Mouse (Mus musculus): ENCODE data around the gene Gm9918.

The Gm9918 gene

DNA sequence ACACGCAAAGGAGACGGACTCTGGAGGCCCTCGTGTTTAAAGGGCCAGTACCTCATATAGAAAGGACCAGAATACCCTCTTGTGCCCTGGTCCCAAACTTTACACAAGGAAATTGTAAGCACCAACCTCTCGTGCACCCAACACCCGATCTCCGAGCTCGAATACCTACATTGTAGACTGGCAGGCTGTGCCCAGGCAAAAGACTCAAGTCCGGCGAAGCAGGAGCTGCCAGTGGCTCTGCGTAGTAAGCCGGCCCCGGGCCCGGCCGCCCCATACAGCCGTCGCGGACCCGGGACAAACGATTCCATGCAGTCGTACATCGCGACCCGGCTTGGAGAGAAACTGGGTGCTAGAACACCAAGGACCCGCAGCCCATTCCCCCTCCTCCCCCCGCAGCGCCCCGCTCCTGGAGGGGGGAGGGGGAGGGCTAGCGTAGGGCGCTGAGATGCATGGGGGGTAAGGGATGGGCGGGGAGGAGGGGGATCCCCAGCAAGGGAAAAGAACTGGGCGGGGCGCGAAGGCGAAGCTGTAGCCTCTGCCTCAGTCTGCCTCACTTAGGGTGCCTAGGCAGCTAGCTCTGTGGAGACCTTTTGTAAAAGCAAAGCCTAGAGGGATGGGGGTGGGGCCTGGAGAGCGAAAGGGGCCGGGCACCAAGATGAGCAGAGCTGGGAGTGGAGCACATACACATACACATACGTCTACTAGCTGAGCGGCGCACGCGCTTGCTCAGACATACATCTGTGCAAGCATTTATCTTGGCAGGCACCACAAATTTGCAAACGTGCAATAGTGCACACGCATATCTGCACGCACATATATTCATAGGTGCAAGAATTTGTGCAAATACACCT lies 24.2 kb upstream of the Gm9918 start:
- DNase-seq = peak; percentile 86

DNA sequence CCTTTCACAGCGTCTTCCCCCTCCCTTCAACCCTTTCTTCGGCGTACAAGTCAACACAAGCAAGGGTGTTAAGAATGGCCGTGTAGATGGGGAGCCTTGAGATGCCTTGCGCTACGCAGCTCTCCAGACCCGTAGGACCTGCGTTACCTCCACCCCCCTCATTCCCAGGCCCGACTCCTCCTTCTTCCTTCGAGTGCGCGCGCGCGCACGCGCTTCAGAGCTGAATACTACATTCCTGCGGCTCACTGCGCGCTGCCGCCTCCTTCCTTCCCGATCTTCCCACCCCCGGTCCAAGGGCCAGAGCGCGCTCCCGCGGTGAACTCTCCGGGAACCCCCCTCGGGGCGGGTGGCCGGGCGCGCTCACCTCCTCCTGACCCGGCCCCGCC lies 23.5 kb upstream of the Gm9918 start:
- peak; percentile 95 for DNase-seq

DNA sequence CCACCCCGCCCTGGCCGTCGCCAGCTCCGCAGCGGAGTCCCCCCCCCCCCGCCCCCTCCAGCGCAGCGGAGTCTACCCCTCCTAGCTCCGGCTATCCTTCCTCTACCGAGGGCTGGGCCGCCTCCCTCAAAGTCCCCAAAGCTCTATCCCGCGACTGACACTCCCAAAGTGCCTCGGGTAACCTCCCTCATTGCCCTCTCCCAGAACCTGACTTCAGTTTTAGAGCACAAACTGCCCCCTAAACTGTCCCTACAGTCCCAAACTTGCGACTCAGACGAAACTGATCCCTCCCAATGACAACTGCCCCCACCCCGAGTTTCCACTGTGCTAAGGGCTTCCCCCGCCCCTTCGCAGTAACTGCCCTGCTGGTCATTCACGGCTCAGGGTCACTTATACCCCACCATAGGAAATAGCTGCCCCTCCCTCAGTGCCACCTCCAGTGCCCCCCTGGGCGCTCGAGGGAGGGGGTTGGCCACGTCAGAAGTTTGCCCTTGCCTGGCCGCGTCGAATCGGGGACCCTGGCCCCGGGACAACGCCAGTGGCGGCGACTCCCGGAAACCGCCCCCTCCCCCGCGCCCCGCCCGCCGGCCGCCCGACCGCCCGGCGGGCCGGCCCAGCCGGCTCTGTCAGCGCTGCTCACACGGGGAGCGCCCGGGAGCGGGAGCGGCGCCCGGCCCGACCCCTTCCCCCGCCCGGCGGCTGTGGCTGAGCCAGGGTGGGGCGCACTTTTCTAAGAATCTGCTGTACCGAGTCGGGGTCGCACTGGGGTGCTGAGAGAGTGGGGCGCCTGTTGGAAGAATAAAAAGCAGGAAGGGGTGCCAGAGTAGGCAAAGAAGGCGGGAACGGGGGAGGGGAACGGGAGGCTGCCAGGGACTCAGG lies 22.9 kb upstream of the Gm9918 start:
- peak; percentile 79 for DNase-seq

GRCm38 (mm10) chr15:102248131-102248811 lies 22.1 kb upstream of the Gm9918 start:
- peak; percentile 31 for DNase-seq

DNA sequence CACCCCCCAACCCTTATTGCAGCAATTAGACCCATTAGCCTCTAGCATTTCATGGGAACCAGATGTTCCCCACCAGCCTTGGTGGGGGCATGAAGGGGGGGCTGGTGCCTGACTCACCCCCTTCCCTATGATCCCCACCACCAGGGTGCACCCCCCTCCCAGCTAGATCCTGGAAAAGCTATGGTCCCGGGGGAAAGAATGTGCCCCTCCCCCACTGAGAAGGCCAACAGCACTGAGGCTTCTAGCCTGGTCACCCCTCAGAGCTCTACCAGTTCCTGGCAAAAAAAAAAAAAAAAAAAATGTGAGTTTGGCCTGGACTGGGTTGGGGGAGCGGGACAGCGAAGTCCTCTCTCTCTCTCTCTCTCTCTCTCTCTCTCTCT lies 21.6 kb upstream of the Gm9918 start:
- peak; percentile 48 for DNase-seq

- DNase-seq = peak; percentile 31
Measured at GRCm38 (mm10) chr15:102249251-102249691, 21.1 kb upstream of the Gm9918 start.

DNA sequence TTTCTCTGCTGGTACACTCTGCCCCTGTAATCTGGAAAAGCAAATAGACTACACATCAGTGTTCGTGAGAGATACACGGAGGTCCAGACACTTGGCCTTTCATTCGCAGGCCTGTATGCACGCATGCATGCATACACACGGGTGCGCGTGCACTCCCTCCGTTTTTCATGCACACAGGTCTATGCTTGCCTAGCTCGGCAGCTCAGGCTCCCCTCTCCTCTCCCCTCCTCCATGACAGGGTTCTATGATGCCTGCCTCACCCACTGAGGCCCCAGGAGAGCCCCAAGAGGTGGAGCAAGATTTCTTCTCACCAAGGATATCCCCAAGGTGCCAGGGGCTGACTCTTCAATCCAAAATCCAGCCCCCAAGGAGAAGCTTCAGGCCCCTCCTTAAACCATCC lies 20.4 kb upstream of the Gm9918 start:
- no peak for DNase-seq

GRCm38 (mm10) chr15:102250521-102250920 lies 19.8 kb upstream of the Gm9918 start:
- no peak for DNase-seq

- peak; percentile 43 for DNase-seq
Measured at GRCm38 (mm10) chr15:102255547-102256255, 14.7 kb upstream of the Gm9918 start.

- peak; percentile 51 for DNase-seq
Measured at GRCm38 (mm10) chr15:102256431-102257201, 13.7 kb upstream of the Gm9918 start.

DNA sequence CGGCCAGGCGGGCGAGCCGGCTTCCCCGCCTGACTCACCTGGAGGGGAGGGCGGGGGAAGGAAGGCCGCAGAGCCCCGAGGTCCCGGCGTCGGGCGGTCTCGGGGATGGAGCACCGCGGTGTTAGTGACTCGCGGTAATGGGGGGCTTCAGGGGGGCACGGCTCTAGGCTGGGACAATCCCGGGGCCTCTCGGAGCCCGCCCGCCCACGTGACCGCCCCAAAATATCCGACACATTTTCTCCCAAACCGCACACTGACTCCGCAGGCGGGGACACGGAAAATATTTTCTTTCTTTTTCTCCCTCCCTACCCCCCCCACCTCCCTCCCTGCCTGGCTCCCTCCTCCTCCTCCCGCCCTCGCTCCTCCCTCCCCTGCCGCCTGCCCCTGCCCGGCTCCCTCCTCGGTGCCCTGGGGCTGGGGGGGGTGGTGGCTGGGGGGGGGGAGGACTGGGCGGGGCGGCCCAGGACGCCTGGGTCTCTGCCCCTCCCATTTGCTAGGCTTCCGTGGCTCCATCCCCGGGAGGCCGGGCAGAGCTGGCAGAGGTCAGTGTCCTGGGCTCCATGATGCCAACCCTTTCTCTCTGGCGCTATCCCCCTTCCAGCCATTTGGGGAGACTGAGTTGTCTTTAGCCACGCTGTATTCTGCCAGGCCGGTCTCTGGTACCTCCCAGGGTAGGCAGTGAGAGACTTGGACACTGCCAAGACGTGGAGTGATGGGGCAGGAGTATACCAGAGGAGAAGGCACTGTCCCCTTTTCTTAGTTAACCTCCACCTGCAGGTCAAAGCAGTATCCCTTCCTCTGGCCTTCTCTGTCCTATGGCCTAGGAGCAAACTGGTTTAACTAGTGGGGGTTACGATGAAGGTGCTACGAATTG lies 12.9 kb upstream of the Gm9918 start, which contains the start of gene Rarg:
TSS of gene Rarg (minus strand) at position 316 of the 874 bp plus-strand sequence.
- DNase-seq = peak; percentile 81

DNA sequence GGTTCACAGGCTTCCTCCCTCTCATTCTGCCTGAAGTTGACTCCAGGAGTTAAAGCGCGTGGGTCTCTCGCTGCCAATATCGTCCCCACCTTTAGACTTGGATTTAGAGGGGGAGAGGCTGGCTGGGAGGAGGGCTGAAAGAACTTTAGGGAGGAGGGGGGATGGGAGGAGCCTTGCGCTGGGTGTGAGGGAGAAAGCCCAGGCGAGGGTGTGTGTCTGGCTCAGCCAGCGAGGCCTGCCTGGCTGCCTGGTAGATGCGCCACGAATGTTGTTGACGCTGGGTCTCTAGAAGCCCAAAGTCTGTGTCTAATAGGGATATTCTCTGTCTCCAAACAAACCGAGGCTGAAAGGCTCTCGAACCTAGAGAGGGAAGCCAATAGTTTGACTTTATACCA lies 12.3 kb upstream of the Gm9918 start:
- peak; percentile 70 for DNase-seq

DNA sequence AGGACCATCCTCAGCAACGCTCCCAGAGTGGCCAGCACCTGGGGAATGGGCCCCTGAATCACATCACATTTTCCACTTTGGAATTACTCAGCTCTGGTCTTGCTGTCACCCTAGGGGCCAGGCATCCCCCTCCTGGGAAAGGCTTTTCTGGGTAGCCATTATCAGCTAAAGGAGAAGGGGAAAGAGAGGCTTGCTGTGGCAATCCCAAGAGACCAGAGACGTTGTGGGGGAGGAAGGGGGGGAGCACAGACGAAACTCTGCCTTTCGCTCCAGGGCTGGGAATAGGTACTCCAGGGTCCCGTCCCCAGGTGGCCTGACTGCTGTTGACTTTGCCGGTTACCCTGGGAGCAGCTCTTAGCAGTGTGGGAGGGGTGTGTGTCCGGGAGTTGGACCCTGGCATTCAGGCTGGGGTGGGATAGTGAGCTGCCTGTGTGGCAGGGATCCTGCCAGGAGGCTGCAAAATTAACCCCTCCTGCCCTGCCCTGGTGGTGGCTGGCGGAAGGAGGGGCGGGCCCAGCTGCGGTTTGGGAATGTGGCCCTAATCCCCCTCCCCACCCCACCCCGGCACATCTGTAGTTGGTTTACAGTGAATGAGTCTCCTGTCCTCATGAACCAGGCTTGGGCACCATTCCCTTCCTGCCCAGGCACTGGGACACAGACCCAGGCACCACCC lies 11.6 kb upstream of the Gm9918 start:
- peak; percentile 57 for DNase-seq

DNA sequence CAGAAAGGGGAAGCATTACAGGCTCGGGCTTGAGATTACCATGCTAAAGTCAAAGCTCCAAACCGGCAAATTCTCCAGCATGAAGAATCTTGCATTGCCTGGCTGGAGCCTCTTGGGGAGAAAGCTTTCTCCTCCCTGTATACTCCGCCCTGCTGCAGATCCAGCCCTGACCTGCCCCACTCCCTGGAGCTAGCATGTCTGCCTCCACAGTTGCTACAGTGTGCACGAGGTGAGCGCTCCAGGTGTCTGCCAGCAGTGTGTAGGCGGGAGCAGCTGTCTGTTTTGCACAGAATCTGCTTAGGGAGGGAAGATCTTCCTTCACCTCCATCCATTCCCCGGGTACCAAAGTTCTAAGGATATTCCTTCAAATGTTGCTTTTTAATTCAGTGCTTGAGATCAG lies 7.8 kb upstream of the Gm9918 start:
- no peak for DNase-seq

GRCm38 (mm10) chr15:102263037-102263436 lies 7.3 kb upstream of the Gm9918 start:
- no peak for DNase-seq

GRCm38 (mm10) chr15:102265548-102265947 lies 4.8 kb upstream of the Gm9918 start:
- DNase-seq = no peak

- DNase-seq = no peak
Measured at GRCm38 (mm10) chr15:102271441-102271840, 1.1 kb downstream of the Gm9918 start.

DNA sequence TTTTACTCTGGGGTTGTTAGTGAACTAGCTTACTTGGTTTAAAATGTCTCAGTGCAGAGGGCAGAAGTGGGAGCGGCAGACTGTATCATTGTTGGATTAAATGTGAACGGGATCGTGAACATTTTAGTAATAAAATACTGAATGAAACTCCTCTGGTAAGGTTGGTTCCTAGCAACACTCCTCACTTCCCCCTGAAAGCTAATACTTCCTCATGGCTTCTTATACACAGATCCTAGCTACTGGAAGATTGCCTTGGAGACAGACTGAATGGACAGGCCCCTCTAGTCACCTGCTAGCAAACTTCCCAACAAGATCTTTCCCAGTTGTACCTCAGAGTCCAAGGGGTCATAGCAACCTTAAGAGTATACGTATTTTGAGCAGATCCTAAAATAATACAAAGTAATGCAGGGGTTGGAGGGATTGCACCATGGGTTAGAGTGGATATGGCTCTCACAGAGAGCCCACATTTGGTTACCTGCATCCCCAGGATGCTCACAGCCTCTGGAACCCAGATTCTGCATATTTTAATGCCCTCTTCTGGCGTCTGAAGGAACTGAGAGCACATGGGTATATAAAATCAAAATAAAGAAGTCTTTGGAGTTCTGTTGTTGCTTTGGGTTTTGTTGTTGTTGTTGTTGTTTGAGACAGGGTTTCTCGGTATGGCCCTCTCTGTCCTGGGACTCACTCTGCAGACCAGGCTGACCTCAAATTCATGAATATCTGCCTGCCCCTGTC lies 3.8 kb downstream of the Gm9918 start:
- DNase-seq = no peak

- no peak for DNase-seq
Measured at GRCm38 (mm10) chr15:102278726-102279091, 8.3 kb downstream of the Gm9918 start.
